Mouse (Mus musculus): ENCODE results near the gene Foxg1.

Gene Foxg1

GRCm38 (mm10) chr12:49409833-49410232 lies 27.4 kb downstream of the Foxg1 start:
- no peak for DNase-seq (ENCODE audit: low spot score)

DNA sequence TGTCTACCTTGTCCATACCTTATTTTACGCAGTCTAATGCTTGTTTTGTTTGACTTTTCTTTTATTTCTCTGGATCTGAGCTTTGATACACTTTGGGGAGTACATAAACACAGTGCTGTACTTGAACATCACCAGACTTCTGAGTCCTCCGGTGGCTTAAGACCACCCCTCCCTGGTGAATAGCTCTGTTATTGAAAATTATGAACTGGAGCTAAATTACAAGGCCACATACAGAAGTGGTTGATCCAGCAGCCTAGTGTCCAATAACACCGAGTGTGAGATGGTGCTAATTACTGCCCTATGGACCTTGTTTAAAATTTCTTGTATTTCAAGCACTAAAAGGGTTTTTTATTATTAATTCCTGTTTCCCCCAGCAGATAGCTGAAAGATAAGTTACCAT lies 35.5 kb downstream of the Foxg1 start:
- no peak for DNase-seq (ENCODE audit: low spot score)
